Mouse (Mus musculus): Measurements from ENCODE around the gene Smg5. TPM values are rescaled to one million over a fixed set of nuclear protein-coding genes. Genes with fewer than 3 reads are reported as not detected.
"Not testable (repeated sequence)": the region's sequence is repeated elsewhere in the genome, so short reads cannot be mapped to it uniquely, and the experiment has no call there.

The Smg5 gene
- polyA plus RNA-seq, 1 experiment from 2014 or later: 50.1 TPM

GRCm38 (mm10) chr3:88364337-88364736 is 28.3 kb downstream of the Smg5 start, which contains the start of gene Paqr6:
Paqr6 (plus strand) TSS chr3:88364584.
- peak; percentile 38; the same call in 1 of the 2 replicates for ATAC-seq (replicated peaks; ENCODE audit: extremely low read depth, insufficient read depth, low FRiP score)
- Histone ChIP-seq H3K4me3 (ENCODE audit: low read length) (peak within 1 kb of the TSS; percentile 28), H3K27ac (ENCODE audit: low read length) (no peak within 1 kb of the TSS), H3K36me3 (ENCODE audit: control insufficient read depth, insufficient read depth) (peaks cover 22% of the 10 kb centered on the region), H3K9ac (ENCODE audit: low read length) (peak within 1 kb of the TSS; percentile 55), H3K4me2 (ENCODE audit: low read depth, low read length) (peak within 1 kb of the TSS; percentile 58), H3K27me3 (ENCODE audit: control insufficient read depth, insufficient read depth, low read length) (peaks cover 13% of the 10 kb centered on the region), H3K4me1 (ENCODE audit: control insufficient read depth, insufficient read depth, low read length) (peaks cover 19% of the 10 kb centered on the region), H3K9me3 (replicated peaks; ENCODE audit: control insufficient read depth, low read length) (no peaks in the 10 kb centered on the region)
- 5% methylated on average over 16 of the region's 16 CpGs for WGBS

DNA sequence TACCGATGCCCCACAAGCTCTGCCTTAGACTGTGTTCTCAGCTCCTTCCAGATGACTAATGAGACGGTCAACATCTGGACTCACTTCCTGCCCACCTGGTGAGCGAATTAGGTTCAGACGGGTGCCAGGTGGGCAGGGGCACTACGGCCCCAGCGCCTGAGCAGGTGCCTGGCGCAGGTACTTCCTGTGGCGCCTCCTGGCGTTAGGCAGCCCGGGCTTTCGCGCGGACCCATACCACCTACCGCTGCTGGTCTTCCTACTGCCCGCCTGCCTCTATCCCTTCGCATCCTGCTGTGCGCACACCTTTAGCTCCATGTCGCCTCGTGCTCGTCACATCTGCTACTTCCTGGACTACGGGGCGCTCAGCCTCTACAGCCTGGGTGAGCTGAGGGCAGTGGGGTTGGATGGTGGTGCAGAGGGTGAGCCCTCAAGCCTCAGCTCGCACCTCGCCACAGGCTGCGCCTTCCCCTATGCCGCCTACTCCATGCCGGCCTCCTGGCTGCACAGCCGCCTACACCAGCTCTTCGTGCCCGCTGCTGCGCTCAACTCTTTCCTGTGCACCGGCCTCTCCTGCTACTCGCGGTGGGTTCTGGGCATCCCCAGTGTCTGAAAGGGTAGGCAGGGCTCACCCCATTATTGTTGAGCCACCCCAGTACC is 29.8 kb downstream of the Smg5 start:
- Histone ChIP-seq H3K4me3 (ENCODE audit: low read length) (no peak overlapping the region), H3K9ac (ENCODE audit: low read length) (no peak overlapping the region), H3K9me3 (replicated peaks; ENCODE audit: control insufficient read depth, low read length) (peaks cover 6% of the 10 kb centered on the region; the same call in 1 of the 2 replicates), H3K36me3 (ENCODE audit: control insufficient read depth, insufficient read depth) (peaks cover 11% of the 10 kb centered on the region), H3K4me1 (ENCODE audit: control insufficient read depth, insufficient read depth, low read length) (peaks cover 18% of the 10 kb centered on the region), H3K27me3 (ENCODE audit: control insufficient read depth, insufficient read depth, low read length) (peaks cover 13% of the 10 kb centered on the region), H3K27ac (ENCODE audit: low read length) (no peak overlapping the region), H3K4me2 (ENCODE audit: low read depth, low read length) (no peak overlapping the region)
- ATAC-seq (replicated peaks; ENCODE audit: extremely low read depth, insufficient read depth, low FRiP score): no peak
- 36% methylated on average over 34 of the region's 34 CpGs for WGBS

GRCm38 (mm10) chr3:88366830-88367428 is 30.9 kb downstream of the Smg5 start:
- H3K9me3 ChIP-seq (replicated peaks; ENCODE audit: control insufficient read depth, low read length); H3K27ac ChIP-seq (ENCODE audit: low read length); H3K9ac ChIP-seq (ENCODE audit: low read length); H3K36me3 ChIP-seq (ENCODE audit: control insufficient read depth, insufficient read depth): not testable (repeated sequence)
- H3K4me2 ChIP-seq (ENCODE audit: low read depth, low read length): peak overlapping the region; percentile 48
- H3K27me3 ChIP-seq (ENCODE audit: control insufficient read depth, insufficient read depth, low read length): peaks cover 13% of the 10 kb centered on the region
- peak; percentile 50; the same call in 1 of the 2 replicates for ATAC-seq (replicated peaks; ENCODE audit: extremely low read depth, insufficient read depth, low FRiP score)
- 3% methylated on average over 17 of the region's 22 CpGs for WGBS
- H3K4me1 ChIP-seq (ENCODE audit: control insufficient read depth, insufficient read depth, low read length): peaks cover 18% of the 10 kb centered on the region
- 0 out of 2 replicates have a peak overlapping the region, but pooled peaks have one; percentile 23 for H3K4me3 ChIP-seq (ENCODE audit: low read length)

- 55% methylated on average over 3 of the region's 7 CpGs for WGBS
- H3K27ac ChIP-seq (ENCODE audit: low read length); ATAC-seq (replicated peaks; ENCODE audit: extremely low read depth, insufficient read depth, low FRiP score); H3K9me3 ChIP-seq (replicated peaks; ENCODE audit: control insufficient read depth, low read length); H3K4me3 ChIP-seq (ENCODE audit: low read length); H3K4me2 ChIP-seq (ENCODE audit: low read depth, low read length); H3K9ac ChIP-seq (ENCODE audit: low read length); H3K36me3 ChIP-seq (ENCODE audit: control insufficient read depth, insufficient read depth): not testable (repeated sequence)
- peaks cover 13% of the 10 kb centered on the region for H3K27me3 ChIP-seq (ENCODE audit: control insufficient read depth, insufficient read depth, low read length)
- peaks cover 18% of the 10 kb centered on the region for H3K4me1 ChIP-seq (ENCODE audit: control insufficient read depth, insufficient read depth, low read length)
Measured at GRCm38 (mm10) chr3:88367517-88367916, 31.5 kb downstream of the Smg5 start.

GRCm38 (mm10) chr3:88368511-88368910 is 32.5 kb downstream of the Smg5 start:
- not testable (repeated sequence) for H3K36me3 ChIP-seq (ENCODE audit: control insufficient read depth, insufficient read depth); H3K4me2 ChIP-seq (ENCODE audit: low read depth, low read length); H3K4me3 ChIP-seq (ENCODE audit: low read length); ATAC-seq (replicated peaks; ENCODE audit: extremely low read depth, insufficient read depth, low FRiP score); H3K9me3 ChIP-seq (replicated peaks; ENCODE audit: control insufficient read depth, low read length); H3K9ac ChIP-seq (ENCODE audit: low read length); H3K27ac ChIP-seq (ENCODE audit: low read length)
- Histone ChIP-seq H3K27me3 (ENCODE audit: control insufficient read depth, insufficient read depth, low read length) (peaks cover 13% of the 10 kb centered on the region), H3K4me1 (ENCODE audit: control insufficient read depth, insufficient read depth, low read length) (peaks cover 14% of the 10 kb centered on the region)
- 62% methylated on average over 7 of the region's 7 CpGs for WGBS

DNA sequence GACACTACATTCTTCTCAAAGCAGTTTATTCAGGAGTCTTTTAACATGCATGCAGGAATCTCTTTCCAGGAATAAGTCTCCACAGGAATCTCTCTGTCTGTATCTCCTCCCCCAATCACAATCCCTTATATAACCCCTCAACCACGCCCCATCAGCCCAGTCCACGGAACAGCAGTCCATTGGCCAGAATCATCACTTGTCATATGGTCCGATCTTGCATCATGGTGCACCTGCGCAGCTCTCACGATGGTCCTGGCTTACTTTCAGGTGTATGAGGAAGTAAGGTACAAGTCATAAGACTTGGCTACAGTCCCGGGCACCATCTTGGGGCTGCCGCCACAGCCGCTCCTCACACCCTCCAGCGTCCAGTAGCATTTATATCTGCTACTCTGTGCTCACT is 36.6 kb downstream of the Smg5 start, which contains the start of gene Bglap3:
Gene Bglap3 (minus strand): TSS at position 101 of the 400 bp plus-strand sequence.
- WGBS: 87% methylated on average over 9 of the region's 9 CpGs
- H3K27ac ChIP-seq (ENCODE audit: low read length); H3K36me3 ChIP-seq (ENCODE audit: control insufficient read depth, insufficient read depth): not testable (repeated sequence)

GRCm38 (mm10) chr3:88375750-88376626 is 39.9 kb downstream of the Smg5 start:
- Histone ChIP-seq H3K9ac (ENCODE audit: low read length) (0 out of 2 replicates have a peak overlapping the region, but pooled peaks have one; percentile 43), H3K4me2 (ENCODE audit: low read depth, low read length) (peak overlapping the region; percentile 48)
- not testable (repeated sequence) for H3K36me3 ChIP-seq (ENCODE audit: control insufficient read depth, insufficient read depth); H3K9me3 ChIP-seq (replicated peaks; ENCODE audit: control insufficient read depth, low read length); H3K4me1 ChIP-seq (ENCODE audit: control insufficient read depth, insufficient read depth, low read length); H3K27me3 ChIP-seq (ENCODE audit: control insufficient read depth, insufficient read depth, low read length); H3K27ac ChIP-seq (ENCODE audit: low read length); H3K4me3 ChIP-seq (ENCODE audit: low read length)
- WGBS: 13% methylated on average over 17 of the region's 19 CpGs
- ATAC-seq (replicated peaks; ENCODE audit: extremely low read depth, insufficient read depth, low FRiP score): peak; percentile 84

More for the DNA sequence above, 36.6 kb downstream of the Smg5 start, which contains the start of gene Bglap3:
- H3K4me2 ChIP-seq (ENCODE audit: low read depth, low read length); H3K27me3 ChIP-seq (ENCODE audit: control insufficient read depth, insufficient read depth, low read length); H3K9me3 ChIP-seq (replicated peaks; ENCODE audit: control insufficient read depth, low read length); H3K4me3 ChIP-seq (ENCODE audit: low read length); ATAC-seq (replicated peaks; ENCODE audit: extremely low read depth, insufficient read depth, low FRiP score); H3K9ac ChIP-seq (ENCODE audit: low read length); H3K4me1 ChIP-seq (ENCODE audit: control insufficient read depth, insufficient read depth, low read length): not testable (repeated sequence)

- not testable (repeated sequence) for H3K4me1 ChIP-seq (ENCODE audit: control insufficient read depth, insufficient read depth, low read length); H3K36me3 ChIP-seq (ENCODE audit: control insufficient read depth, insufficient read depth); ATAC-seq (replicated peaks; ENCODE audit: extremely low read depth, insufficient read depth, low FRiP score); H3K9ac ChIP-seq (ENCODE audit: low read length); H3K27ac ChIP-seq (ENCODE audit: low read length); H3K4me3 ChIP-seq (ENCODE audit: low read length); H3K9me3 ChIP-seq (replicated peaks; ENCODE audit: control insufficient read depth, low read length); H3K27me3 ChIP-seq (ENCODE audit: control insufficient read depth, insufficient read depth, low read length)
- peak overlapping the region; percentile 48 for H3K4me2 ChIP-seq (ENCODE audit: low read depth, low read length)
- WGBS: 16% methylated on average over 5 of the region's 7 CpGs
Measured at GRCm38 (mm10) chr3:88376644-88377043, 40.6 kb downstream of the Smg5 start.
